Mouse (Mus musculus) layer of hippocampus, postnatal 36 days (tissue): ENCODE measurements at regions not wholly inside any gene's neighbourhood (a gene's known extent, or its start where the extent isn't known, plus 50 kb on each side); places are given as distances from the start of the nearest gene placed in this dataset.

Experiments
- DNase-seq, 2 experiments: peaks; one replicate each; pipeline ENCODE4 v3.0.0; 2022

- DNase-seq: no peak
These were observed 63.3 kb downstream of the Tmem18 start for GRCm38 (mm10) chr12:30647511-30647910.

DNA sequence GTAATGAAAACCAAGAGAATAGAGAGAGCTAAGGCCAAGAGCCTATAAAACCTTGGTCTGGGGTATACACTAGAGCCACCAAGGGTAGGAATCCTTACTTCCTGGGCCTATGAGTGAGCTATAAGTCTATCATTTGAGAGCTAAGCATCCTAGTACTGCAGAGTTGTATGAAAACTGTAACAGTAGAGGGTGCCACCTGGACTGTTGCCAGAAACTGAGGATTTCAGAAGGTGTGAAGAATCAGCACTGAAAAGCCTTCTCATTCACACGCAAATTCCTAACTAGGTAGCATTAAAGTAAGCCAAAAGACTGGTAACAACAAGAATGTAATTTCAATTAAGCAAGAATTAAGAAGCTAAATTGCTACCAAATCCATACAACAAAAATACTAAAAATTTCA lies 67.3 kb downstream of the Tmem18 start:
- DNase-seq: no peak

DNA sequence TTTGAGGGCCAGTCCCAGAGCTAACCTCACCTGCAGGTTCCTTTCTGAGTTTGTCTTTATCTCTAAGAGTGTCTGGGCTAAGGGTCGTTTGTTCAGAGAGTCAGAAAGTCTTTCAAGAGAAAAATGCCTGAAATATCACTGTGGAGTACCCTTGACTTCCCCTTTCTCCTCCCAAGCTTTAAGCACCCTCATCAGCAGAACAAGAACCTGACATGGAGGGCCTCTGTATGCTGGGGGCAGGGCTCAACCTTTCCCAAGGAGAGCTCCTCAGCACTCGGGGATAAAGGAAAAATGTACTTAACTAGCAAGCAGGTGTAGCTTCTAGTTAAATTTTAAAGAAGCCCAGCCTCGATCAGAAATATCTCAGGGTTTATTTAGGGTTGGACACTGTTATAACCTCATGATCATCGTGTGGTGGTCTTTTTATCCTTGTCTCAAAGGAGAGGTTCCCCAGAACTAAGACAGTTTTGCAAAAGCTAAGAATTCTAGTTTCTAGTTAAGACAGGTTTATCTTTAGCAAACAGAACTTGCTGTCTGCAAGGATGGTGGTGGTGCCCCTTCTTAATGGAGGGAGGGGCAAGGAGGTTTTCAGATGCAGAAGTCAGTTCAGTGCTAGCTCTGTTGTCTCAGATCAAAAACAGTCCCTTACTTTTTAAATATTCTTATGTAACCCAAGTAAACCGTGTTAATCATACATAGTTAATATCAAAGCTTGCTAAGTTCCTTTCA lies 70.3 kb downstream of the Tmem18 start:
- DNase-seq: no peak

GRCm38 (mm10) chr12:30655076-30655421 lies 70.8 kb downstream of the Tmem18 start:
- no peak for DNase-seq

GRCm38 (mm10) chr12:30678826-30679225 lies 94.6 kb downstream of the Tmem18 start:
- no peak for DNase-seq

- DNase-seq: no peak
These were observed 105.8 kb downstream of the Tmem18 start for GRCm38 (mm10) chr12:30690038-30690437.

DNA sequence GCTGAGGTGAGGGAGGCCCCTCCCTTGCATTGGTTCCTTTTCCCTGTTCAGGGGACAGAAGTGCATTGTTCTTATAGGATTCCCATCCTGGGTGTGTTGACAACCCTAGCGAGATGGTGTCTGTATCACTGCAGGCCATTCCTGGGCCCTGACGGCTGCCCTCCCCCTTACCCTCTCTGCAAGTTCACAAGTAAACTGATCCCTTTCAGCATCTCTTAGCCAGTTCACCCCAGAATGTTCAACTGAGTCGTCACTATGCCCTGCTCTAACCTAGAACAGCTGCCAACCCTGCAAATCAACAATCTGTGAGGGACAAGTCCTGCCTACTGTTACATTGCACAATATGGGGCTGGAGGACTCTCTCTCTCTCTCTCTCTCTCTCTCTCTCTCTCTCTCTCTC lies 109.3 kb downstream of the Tmem18 start:
- no peak for DNase-seq

DNA sequence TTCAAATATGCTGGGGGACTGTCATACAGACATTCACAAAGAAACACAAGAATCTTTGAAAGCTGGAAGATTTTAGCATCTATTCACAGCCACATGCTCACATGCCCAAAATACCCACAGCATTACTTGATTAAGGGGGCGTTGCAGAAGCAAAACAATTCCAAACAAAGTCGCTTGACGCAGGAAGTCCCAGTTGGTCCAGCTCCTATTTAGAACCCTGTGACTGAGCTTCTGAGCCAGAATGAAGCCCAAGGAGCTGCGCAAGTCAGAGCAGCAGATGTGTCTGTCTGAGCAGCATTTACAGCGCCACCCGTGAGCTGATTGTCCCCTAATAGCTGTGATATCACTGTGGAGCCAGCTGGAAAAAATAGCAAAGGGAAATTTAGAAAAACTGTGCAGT lies 114.0 kb downstream of the Tmem18 start:
- peak; percentile 27 to 38 for DNase-seq

GRCm38 (mm10) chr12:30703691-30704090 lies 119.5 kb downstream of the Tmem18 start:
- no peak for DNase-seq

DNA sequence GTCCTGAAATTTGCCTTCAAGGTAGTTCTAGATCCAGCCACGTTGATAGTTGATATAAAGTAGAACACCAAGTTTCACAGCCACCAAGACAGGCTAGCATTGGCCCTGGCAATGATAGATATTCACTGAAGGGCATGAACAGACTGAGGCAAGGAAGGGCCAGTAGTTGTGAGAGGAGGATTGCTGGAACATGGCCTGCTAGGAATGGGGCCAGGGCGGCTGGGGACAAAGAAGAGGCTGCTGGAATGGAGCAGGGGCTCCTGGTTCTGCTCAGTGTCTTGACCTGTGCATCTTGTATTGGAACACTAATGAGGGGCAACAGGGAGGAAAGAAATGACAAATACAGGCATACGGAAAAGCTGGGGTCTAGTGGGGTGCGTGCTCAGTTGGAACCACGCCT lies 123.0 kb downstream of the Tmem18 start:
- no peak for DNase-seq

GRCm38 (mm10) chr12:30708635-30709181 lies 124.5 kb downstream of the Tmem18 start:
- DNase-seq: no peak

DNA sequence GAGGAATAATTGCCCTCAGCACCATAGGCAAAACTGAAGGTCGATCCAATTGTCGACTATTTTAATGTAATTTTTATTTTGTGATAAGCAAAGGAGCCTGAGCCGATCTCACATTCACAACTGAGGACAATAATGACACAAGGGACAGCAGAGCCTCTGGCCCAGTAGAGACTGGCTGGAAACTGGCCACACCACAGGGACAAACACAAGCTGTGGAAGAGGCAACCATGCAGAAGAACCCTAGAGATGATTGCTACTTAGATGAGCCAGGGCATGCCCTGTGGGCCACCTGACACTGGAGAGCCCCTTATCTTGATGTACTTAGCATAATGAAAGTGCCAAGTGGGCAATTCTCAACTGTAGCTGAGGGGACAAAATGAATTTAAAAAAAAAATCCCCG lies 126.3 kb downstream of the Tmem18 start:
- no peak for DNase-seq

DNA sequence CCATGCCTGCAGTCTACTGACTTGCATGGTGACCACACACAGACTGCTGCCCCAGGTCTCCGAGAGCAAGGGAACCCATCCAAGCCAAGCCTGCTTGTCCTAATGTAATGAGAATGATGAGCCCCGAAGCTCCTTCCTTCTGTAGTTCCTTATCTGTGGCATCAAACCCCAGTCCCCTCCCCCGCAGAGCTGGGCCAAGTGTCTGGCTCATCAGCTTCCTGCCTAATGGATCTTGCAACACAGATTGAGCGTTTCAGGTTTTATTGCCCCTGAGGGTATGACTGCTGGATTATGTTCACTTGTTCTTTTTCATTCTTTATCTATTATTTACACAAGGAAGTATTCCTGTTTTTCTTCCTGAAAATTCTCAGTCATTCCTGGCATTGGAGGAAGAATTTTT lies 142.5 kb downstream of the Tmem18 start:
- DNase-seq: no peak

DNA sequence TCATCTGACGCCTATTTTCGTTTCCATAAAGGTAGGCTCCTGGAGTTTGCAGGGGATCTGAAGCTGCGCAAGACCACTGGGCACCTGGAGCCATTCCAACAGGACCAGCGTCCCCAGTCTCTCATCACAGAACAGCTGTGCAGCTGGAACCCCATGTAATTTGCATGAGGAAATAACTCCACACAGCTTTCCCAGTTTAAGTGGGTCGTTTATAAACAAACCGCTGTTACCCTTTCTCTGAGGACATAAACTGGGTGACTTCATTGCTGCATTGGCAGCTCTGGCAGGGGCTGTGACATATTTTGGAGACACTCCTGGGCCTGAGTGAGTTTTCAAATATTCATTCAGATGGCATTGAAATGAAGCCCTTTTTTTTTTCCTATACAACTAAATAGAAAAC lies 145.2 kb downstream of the Tmem18 start:
- DNase-seq: no peak

- DNase-seq: no peak
These were observed 116.5 kb upstream of the Alkal2 start for GRCm38 (mm10) chr12:30767621-30768020.

GRCm38 (mm10) chr12:30793371-30793770 lies 90.8 kb upstream of the Alkal2 start:
- DNase-seq: no peak

DNA sequence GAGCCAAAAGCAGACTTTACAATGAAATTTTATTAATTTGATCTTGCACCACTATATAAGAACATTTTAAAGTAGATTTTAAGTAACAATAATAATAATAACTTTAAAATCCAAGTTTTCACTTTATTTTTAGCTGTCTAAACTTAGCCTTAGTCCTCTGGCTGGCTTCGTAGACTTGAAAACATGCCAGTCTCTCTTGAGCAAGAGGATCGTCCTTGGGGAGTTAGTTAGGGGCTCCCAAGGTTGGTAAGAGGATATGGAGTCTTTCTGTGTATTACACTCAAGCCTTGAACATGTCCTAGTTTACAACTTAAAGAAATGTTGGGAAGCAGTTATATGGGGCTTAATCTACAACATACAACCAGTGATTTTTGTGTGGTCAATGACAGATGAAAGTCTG lies 68.0 kb upstream of the Alkal2 start:
- no peak for DNase-seq

GRCm38 (mm10) chr12:30831383-30831782 lies 52.7 kb upstream of the Alkal2 start:
- DNase-seq: no peak
